Mouse (Mus musculus) embryonic fibroblast, embryonic 13.5 days (primary cell): ENCODE measurements around the gene Eps8.

Experiments used
- CTCF ChIP-seq: IDR thresholded peaks from 2 replicates; pipeline ENCODE4 v1.5.1; 2011; ENCODE audit warnings: mild to moderate bottlenecking, control low read depth, low read length, moderate library complexity, borderline replicate concordance; ENCODE audit not compliant: insufficient read depth
- POLR2A ChIP-seq: IDR thresholded peaks from 2 replicates; pipeline ENCODE4 v1.6.1; 2011; ENCODE audit warnings: low read depth, mild to moderate bottlenecking, control low read depth, low read length, moderate library complexity

DNA sequence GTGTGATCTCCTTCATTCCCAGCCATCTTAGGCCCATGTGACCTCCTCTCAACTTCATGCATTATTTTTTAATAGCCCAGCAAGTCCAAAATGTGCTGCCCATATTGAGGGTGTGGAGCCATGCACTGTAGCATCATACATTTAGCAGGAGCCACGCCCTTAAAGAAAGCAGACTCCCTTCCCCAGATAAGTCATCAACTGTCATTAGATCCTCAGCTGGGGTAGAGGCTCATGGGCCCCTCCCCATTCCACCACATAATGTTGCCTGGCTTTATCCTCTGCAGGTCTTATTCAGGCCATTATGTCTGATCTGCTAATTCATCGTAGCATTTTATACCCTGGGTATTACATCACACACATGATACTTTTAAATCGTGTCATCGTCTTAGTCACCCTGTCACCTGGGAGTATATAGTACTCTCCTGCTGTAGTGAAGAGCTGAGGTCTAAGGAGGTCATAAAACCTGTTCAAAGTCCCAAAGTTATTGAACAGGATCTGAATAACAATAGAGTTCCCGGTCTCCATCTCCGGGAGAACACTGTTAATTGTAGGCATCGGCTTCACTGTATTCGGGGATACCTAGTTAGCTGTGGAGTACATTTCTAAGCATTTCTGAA, 57.1 kb downstream of the Eps8 start:
- no peak for TF ChIP-seq CTCF
- TF ChIP-seq POLR2A: no peak
